Mouse (Mus musculus) ES-E14 (cell line): ENCODE data around the gene Ush2a.

Experiments used
- CHD2 ChIP-seq: IDR thresholded peaks from 2 replicates; pipeline ENCODE4 v1.6.1; 2014; ENCODE audit warnings: mild to moderate bottlenecking, low read depth, low read length, inconsistent platforms
- HCFC1 ChIP-seq: IDR thresholded peaks from 2 replicates; pipeline ENCODE4 v1.6.1; 2012; ENCODE audit warnings: low read length, inconsistent platforms, borderline replicate concordance; ENCODE audit not compliant: insufficient read depth
- MAFK ChIP-seq: IDR thresholded peaks from 2 replicates; pipeline ENCODE4 v1.6.1; 2014; ENCODE audit warnings: mild to moderate bottlenecking, low read depth, low read length, inconsistent platforms; ENCODE audit not compliant: insufficient read depth
- ZC3H11A ChIP-seq: IDR thresholded peaks from 2 replicates; pipeline ENCODE4 v1.6.1; 2012; ENCODE audit warnings: low read depth, mild to moderate bottlenecking, inconsistent platforms, low read length, borderline replicate concordance

GRCm38 (mm10) chr1:188407613-188408386 is 146.0 kb downstream of the Ush2a start:
- TF ChIP-seq CHD2: no peak
- TF ChIP-seq HCFC1: no peak
- no peak for TF ChIP-seq MAFK
- TF ChIP-seq ZC3H11A: no peak
